Mouse (Mus musculus) thymus, adult 2 months (tissue): ENCODE data around the gene Hs6st3. TPM values are rescaled to one million over a fixed set of nuclear protein-coding genes. Genes with fewer than 3 reads are reported as not detected.

Experiments used
- DNase-seq: peaks from one replicate; pipeline ENCODE4 v3.0.0; 2021
- H3K27ac ChIP-seq: fragments of 200-500 bp; 2 replicates; pipeline ENCODE4 v1.5.1; 2012; ENCODE audit warnings: low read length, control low read depth; ENCODE audit not compliant: control insufficient read depth, insufficient read depth
- H3K27me3 ChIP-seq: fragments of 200-500 bp; 2 replicates; pipeline ENCODE4 v1.6.1; 2012; ENCODE audit warnings: mild to moderate bottlenecking, low read length, moderate library complexity, mixed read lengths; ENCODE audit not compliant: control insufficient read depth, insufficient read depth
- H3K36me3 ChIP-seq: fragments of 200-500 bp; 2 replicates; pipeline ENCODE4 v1.6.1; 2012; ENCODE audit warnings: mild to moderate bottlenecking, low read length, moderate library complexity; ENCODE audit not compliant: control insufficient read depth, insufficient read depth
- H3K4me1 ChIP-seq: fragments of 200-500 bp; replicated peaks from 2 replicates; pipeline ENCODE4 v1.6.1; 2012; ENCODE audit warnings: low read length; ENCODE audit not compliant: control insufficient read depth, insufficient read depth
- H3K4me3 ChIP-seq: fragments of 200-500 bp; 2 replicates; pipeline ENCODE4 v1.5.1; 2012; ENCODE audit warnings: mild to moderate bottlenecking, low read length, control low read depth, moderate library complexity; ENCODE audit not compliant: control insufficient read depth, insufficient read depth
- CTCF ChIP-seq: fragments of 200-500 bp; IDR thresholded peaks from 2 replicates; pipeline ENCODE4 v1.5.1; 2012; ENCODE audit warnings: mild to moderate bottlenecking, control low read depth, low read length, moderate library complexity, borderline replicate concordance; ENCODE audit not compliant: control insufficient read depth, poor library complexity, insufficient read depth; ENCODE audit errors: extremely low read depth
- POLR2A ChIP-seq: fragments of 200-500 bp; IDR thresholded peaks from 2 replicates; pipeline ENCODE4 v1.6.1; 2012; ENCODE audit warnings: mild to moderate bottlenecking, low read length, control low read depth, moderate library complexity; ENCODE audit not compliant: control insufficient read depth, poor library complexity, insufficient read depth; ENCODE audit errors: extremely low read depth
- WGBS: fragments of 180-500 bp; shearing (Covaris S2); methylation state at CpG from one replicate; pipeline ENCODE4 v1.1.7; 2018; 5-methylcytosine and 5-hydroxymethylcytosine counted together
- polyA plus RNA-seq: library from polyadenylated mRNA; depleted of rRNA; stranded (reverse); fragments of >200 nt; gene quantifications from 2 replicates; pipeline ENCODE4 v1.2.3, GENCODE M21; 2012

Hs6st3 gene
- polyA plus RNA-seq, 1 experiment = 0.05 TPM

GRCm38 (mm10) chr14:119813898-119814297, 675.8 kb downstream of the Hs6st3 start:
- TF ChIP-seq CTCF = no peak
- no peak for TF ChIP-seq POLR2A
- 93% methylated on average over 4 of the region's 4 CpGs for WGBS
- DNase-seq = no peak
- Histone ChIP-seq H3K4me1 (no peaks in the 10 kb centered on the region), H3K4me3 (no peak overlapping the region), H3K36me3 (no peaks in the 10 kb centered on the region), H3K27me3 (no peaks in the 10 kb centered on the region), H3K27ac (no peak overlapping the region)

- Histone ChIP-seq H3K4me3 (no peak overlapping the region), H3K27ac (no peak overlapping the region), H3K4me1 (no peaks in the 10 kb centered on the region), H3K36me3 (no peaks in the 10 kb centered on the region), H3K27me3 (no peaks in the 10 kb centered on the region)
- no peak for TF ChIP-seq POLR2A
- TF ChIP-seq CTCF = no peak
- DNase-seq = no peak
- 80% methylated on average over 5 of the region's 5 CpGs for WGBS
Measured at GRCm38 (mm10) chr14:119815616-119816015, 677.5 kb downstream of the Hs6st3 start.

GRCm38 (mm10) chr14:119820562-119820961, 682.4 kb downstream of the Hs6st3 start:
- Histone ChIP-seq H3K27ac (no peak overlapping the region), H3K27me3 (no peaks in the 10 kb centered on the region), H3K4me1 (no peaks in the 10 kb centered on the region), H3K36me3 (no peaks in the 10 kb centered on the region), H3K4me3 (no peak overlapping the region)
- DNase-seq = no peak
- TF ChIP-seq POLR2A = no peak
- TF ChIP-seq CTCF = no peak
- 54% methylated on average over 6 of the region's 6 CpGs for WGBS

- TF ChIP-seq CTCF (no peak), POLR2A (no peak)
- no peaks in the 10 kb centered on the region for H3K36me3 ChIP-seq
- DNase-seq = no peak
- H3K4me3 ChIP-seq = no peak overlapping the region
- no peaks in the 10 kb centered on the region for H3K27me3 ChIP-seq
- H3K27ac ChIP-seq = no peak overlapping the region
- 80% methylated on average over 19 of the region's 19 CpGs for WGBS
- no peaks in the 10 kb centered on the region for H3K4me1 ChIP-seq
Measured at GRCm38 (mm10) chr14:119831165-119832011, 693.2 kb downstream of the Hs6st3 start.

GRCm38 (mm10) chr14:119832012-119832325, 693.8 kb downstream of the Hs6st3 start:
- no peak overlapping the region for H3K27ac ChIP-seq
- 92% methylated on average over 7 of the region's 7 CpGs for WGBS
- H3K4me3 ChIP-seq = no peak overlapping the region
- H3K27me3 ChIP-seq = no peaks in the 10 kb centered on the region
- no peaks in the 10 kb centered on the region for H3K4me1 ChIP-seq
- no peaks in the 10 kb centered on the region for H3K36me3 ChIP-seq
- no peak for DNase-seq
- TF ChIP-seq CTCF (no peak), POLR2A (no peak)

GRCm38 (mm10) chr14:119832940-119833339, 694.8 kb downstream of the Hs6st3 start:
- H3K36me3 ChIP-seq = no peaks in the 10 kb centered on the region
- TF ChIP-seq CTCF (no peak), POLR2A (no peak)
- no peaks in the 10 kb centered on the region for H3K4me1 ChIP-seq
- DNase-seq = no peak
- no peak overlapping the region for H3K4me3 ChIP-seq
- WGBS = 83% methylated on average over 9 of the region's 9 CpGs
- H3K27ac ChIP-seq = no peak overlapping the region
- no peaks in the 10 kb centered on the region for H3K27me3 ChIP-seq

- Histone ChIP-seq H3K27ac (no peak overlapping the region), H3K27me3 (no peaks in the 10 kb centered on the region), H3K4me3 (no peak overlapping the region), H3K4me1 (no peaks in the 10 kb centered on the region), H3K36me3 (no peaks in the 10 kb centered on the region)
- no peak for DNase-seq
- 89% methylated on average over 8 of the region's 8 CpGs for WGBS
- no peak for TF ChIP-seq CTCF
- no peak for TF ChIP-seq POLR2A
Measured at GRCm38 (mm10) chr14:119834008-119834700, 696.0 kb downstream of the Hs6st3 start.
